Mouse (Mus musculus): ENCODE measurements around the gene Rnf181. TPM values are rescaled to one million over a fixed set of nuclear protein-coding genes. Genes with fewer than 3 reads are reported as not detected.
A peak's percentile ranks its signal among the peaks of the same experiment; 100 is the strongest.

Gene Rnf181
- polyA plus RNA-seq, 1 experiment from 2014 or later: 106 TPM

GRCm38 (mm10) chr6:72355066-72355911 is 11.5 kb downstream of the Rnf181 start, which contains the start of gene Tmem150a:
Gene Tmem150a (plus strand): TSS chr6:72355447.
- H3K4me3 ChIP-seq (ENCODE audit: low read depth, low read length): peak within 1 kb of the TSS; percentile 58
- H3K27me3 ChIP-seq (ENCODE audit: control insufficient read depth, insufficient read depth, low read length): no peaks in the 10 kb centered on the region
- ATAC-seq (ENCODE audit: insufficient number of reproducible peaks, insufficient read depth, low FRiP score, low read depth): peak; percentile 88
- peaks cover 26% of the 10 kb centered on the region; the same call in 1 of the 2 replicates for H3K36me3 ChIP-seq (ENCODE audit: control insufficient read depth, insufficient read depth, low read length)
- peak within 1 kb of the TSS; percentile 79 for H3K4me2 ChIP-seq (replicated peaks; ENCODE audit: low read depth, low read length)
- H3K4me1 ChIP-seq (ENCODE audit: control insufficient read depth, insufficient read depth, low read length): peaks cover 14% of the 10 kb centered on the region
- H3K27ac ChIP-seq (ENCODE audit: low read length): peak within 1 kb of the TSS; percentile 27; the same call in 1 of the 2 replicates
- under 1% methylated on average over 68 of the region's 71 CpGs for WGBS
- H3K9ac ChIP-seq (replicated peaks; ENCODE audit: low read depth, low read length): peak within 1 kb of the TSS; percentile 53
- no peaks in the 10 kb centered on the region for H3K9me3 ChIP-seq (ENCODE audit: control insufficient read depth, low read depth, low read length)

- H3K27me3 ChIP-seq (ENCODE audit: control insufficient read depth, insufficient read depth, low read length): no peaks in the 10 kb centered on the region
- H3K9me3 ChIP-seq (ENCODE audit: control insufficient read depth, low read depth, low read length): no peaks in the 10 kb centered on the region
- no peak overlapping the region for H3K27ac ChIP-seq (ENCODE audit: low read length)
- H3K4me3 ChIP-seq (ENCODE audit: low read depth, low read length): no peak overlapping the region
- peaks cover 10% of the 10 kb centered on the region; the same call in 1 of the 2 replicates for H3K4me1 ChIP-seq (ENCODE audit: control insufficient read depth, insufficient read depth, low read length)
- peaks cover 27% of the 10 kb centered on the region; the same call in 1 of the 2 replicates for H3K36me3 ChIP-seq (ENCODE audit: control insufficient read depth, insufficient read depth, low read length)
- ATAC-seq (ENCODE audit: insufficient number of reproducible peaks, insufficient read depth, low FRiP score, low read depth): no peak
- WGBS: 71% methylated on average over 1 of the region's 1 CpGs
- no peak overlapping the region for H3K4me2 ChIP-seq (replicated peaks; ENCODE audit: low read depth, low read length)
- H3K9ac ChIP-seq (replicated peaks; ENCODE audit: low read depth, low read length): no peak overlapping the region
Observed at GRCm38 (mm10) chr6:72354025-72354424, 12.7 kb downstream of the Rnf181 start.

- Histone ChIP-seq H3K9ac (replicated peaks; ENCODE audit: low read depth, low read length) (no peak overlapping the region), H3K27ac (ENCODE audit: low read length) (no peak overlapping the region), H3K4me2 (replicated peaks; ENCODE audit: low read depth, low read length) (no peak overlapping the region), H3K27me3 (ENCODE audit: control insufficient read depth, insufficient read depth, low read length) (no peaks in the 10 kb centered on the region), H3K36me3 (ENCODE audit: control insufficient read depth, insufficient read depth, low read length) (peaks cover 24% of the 10 kb centered on the region; the same call in 1 of the 2 replicates), H3K4me3 (ENCODE audit: low read depth, low read length) (no peak overlapping the region), H3K9me3 (ENCODE audit: control insufficient read depth, low read depth, low read length) (no peaks in the 10 kb centered on the region), H3K4me1 (ENCODE audit: control insufficient read depth, insufficient read depth, low read length) (peaks cover 16% of the 10 kb centered on the region)
- whole genome bisulfite sequencing: 59% methylated on average over 5 of the region's 5 CpGs
- no peak for ATAC-seq (ENCODE audit: insufficient number of reproducible peaks, insufficient read depth, low FRiP score, low read depth)
Observed at GRCm38 (mm10) chr6:72352636-72353405, 13.9 kb downstream of the Rnf181 start.

- peaks cover 24% of the 10 kb centered on the region; the same call in 1 of the 2 replicates for H3K36me3 ChIP-seq (ENCODE audit: control insufficient read depth, insufficient read depth, low read length)
- no peaks in the 10 kb centered on the region for H3K9me3 ChIP-seq (ENCODE audit: control insufficient read depth, low read depth, low read length)
- no peaks in the 10 kb centered on the region for H3K27me3 ChIP-seq (ENCODE audit: control insufficient read depth, insufficient read depth, low read length)
- H3K4me3 ChIP-seq (ENCODE audit: low read depth, low read length): no peak overlapping the region
- H3K4me1 ChIP-seq (ENCODE audit: control insufficient read depth, insufficient read depth, low read length): peaks cover 16% of the 10 kb centered on the region
- no peak for ATAC-seq (ENCODE audit: insufficient number of reproducible peaks, insufficient read depth, low FRiP score, low read depth)
- H3K9ac ChIP-seq (replicated peaks; ENCODE audit: low read depth, low read length): no peak overlapping the region
- no peak overlapping the region for H3K27ac ChIP-seq (ENCODE audit: low read length)
- WGBS: 93% methylated on average over 2 of the region's 2 CpGs
- H3K4me2 ChIP-seq (replicated peaks; ENCODE audit: low read depth, low read length): no peak overlapping the region
Observed at GRCm38 (mm10) chr6:72350214-72350613, 16.5 kb downstream of the Rnf181 start.

GRCm38 (mm10) chr6:72348411-72348810 is 18.3 kb downstream of the Rnf181 start:
- Histone ChIP-seq H3K27ac (ENCODE audit: low read length) (no peak overlapping the region), H3K4me1 (ENCODE audit: control insufficient read depth, insufficient read depth, low read length) (peaks cover 22% of the 10 kb centered on the region), H3K4me3 (ENCODE audit: low read depth, low read length) (no peak overlapping the region), H3K9ac (replicated peaks; ENCODE audit: low read depth, low read length) (no peak overlapping the region; the same call in 1 of the 2 replicates), H3K27me3 (ENCODE audit: control insufficient read depth, insufficient read depth, low read length) (no peaks in the 10 kb centered on the region), H3K4me2 (replicated peaks; ENCODE audit: low read depth, low read length) (peak overlapping the region; percentile 64; the same call in 1 of the 2 replicates), H3K9me3 (ENCODE audit: control insufficient read depth, low read depth, low read length) (no peaks in the 10 kb centered on the region), H3K36me3 (ENCODE audit: control insufficient read depth, insufficient read depth, low read length) (peaks cover 24% of the 10 kb centered on the region; the same call in 1 of the 2 replicates)
- WGBS: 72% methylated on average over 10 of the region's 10 CpGs
- ATAC-seq (ENCODE audit: insufficient number of reproducible peaks, insufficient read depth, low FRiP score, low read depth): no peak

- Histone ChIP-seq H3K9ac (replicated peaks; ENCODE audit: low read depth, low read length) (peak within 1 kb of the TSS; percentile 49), H3K9me3 (ENCODE audit: control insufficient read depth, low read depth, low read length) (no peaks in the 10 kb centered on the region), H3K36me3 (ENCODE audit: control insufficient read depth, insufficient read depth, low read length) (peaks cover 25% of the 10 kb centered on the region), H3K4me1 (ENCODE audit: control insufficient read depth, insufficient read depth, low read length) (peaks cover 19% of the 10 kb centered on the region), H3K4me2 (replicated peaks; ENCODE audit: low read depth, low read length) (peak within 1 kb of the TSS; percentile 64), H3K27me3 (ENCODE audit: control insufficient read depth, insufficient read depth, low read length) (no peaks in the 10 kb centered on the region), H3K4me3 (ENCODE audit: low read depth, low read length) (peak within 1 kb of the TSS; percentile 54), H3K27ac (ENCODE audit: low read length) (peak within 1 kb of the TSS; percentile 59; the same call in 1 of the 2 replicates)
- ATAC-seq (ENCODE audit: insufficient number of reproducible peaks, insufficient read depth, low FRiP score, low read depth): peak; percentile 67; the same call in 1 of the 2 replicates
- under 1% methylated on average over 72 of the region's 72 CpGs for WGBS
Observed at GRCm38 (mm10) chr6:72347166-72347941, 19.4 kb downstream of the Rnf181 start, which contains the start of gene 0610030E20Rik. Gene 0610030E20Rik (plus strand): TSS chr6:72347317.

- ATAC-seq (ENCODE audit: insufficient number of reproducible peaks, insufficient read depth, low FRiP score, low read depth): no peak
- Histone ChIP-seq H3K27ac (ENCODE audit: low read length) (no peak overlapping the region), H3K27me3 (ENCODE audit: control insufficient read depth, insufficient read depth, low read length) (no peaks in the 10 kb centered on the region), H3K4me1 (ENCODE audit: control insufficient read depth, insufficient read depth, low read length) (peaks cover 13% of the 10 kb centered on the region; the same call in 1 of the 2 replicates), H3K9ac (replicated peaks; ENCODE audit: low read depth, low read length) (no peak overlapping the region), H3K9me3 (ENCODE audit: control insufficient read depth, low read depth, low read length) (no peaks in the 10 kb centered on the region), H3K4me3 (ENCODE audit: low read depth, low read length) (no peak overlapping the region; the same call in 1 of the 2 replicates), H3K4me2 (replicated peaks; ENCODE audit: low read depth, low read length) (no peak overlapping the region), H3K36me3 (ENCODE audit: control insufficient read depth, insufficient read depth, low read length) (peaks cover 28% of the 10 kb centered on the region)
- 89% methylated on average over 4 of the region's 4 CpGs for WGBS
Observed at GRCm38 (mm10) chr6:72346261-72346660, 20.5 kb downstream of the Rnf181 start.
